Mouse (Mus musculus) spleen, postnatal 36 days (tissue): Measurements from ENCODE around the gene Epn1.

Source experiments
- DNase-seq, 2 experiments: peaks; one replicate each; pipeline ENCODE4 v3.0.0; 2022; ENCODE audit warnings: low spot score in 2 of 2, mixed read lengths in 1 of 2

Gene Epn1

GRCm38 (mm10) chr7:5080010-5080751 is at the start of gene Epn1:
Gene Epn1, plus strand, starts transcription at chr7:5080235.
- DNase-seq = peak; percentile 96

GRCm38 (mm10) chr7:5030554-5031275 is 49.3 kb upstream of the Epn1 start:
- no peak for DNase-seq

DNA sequence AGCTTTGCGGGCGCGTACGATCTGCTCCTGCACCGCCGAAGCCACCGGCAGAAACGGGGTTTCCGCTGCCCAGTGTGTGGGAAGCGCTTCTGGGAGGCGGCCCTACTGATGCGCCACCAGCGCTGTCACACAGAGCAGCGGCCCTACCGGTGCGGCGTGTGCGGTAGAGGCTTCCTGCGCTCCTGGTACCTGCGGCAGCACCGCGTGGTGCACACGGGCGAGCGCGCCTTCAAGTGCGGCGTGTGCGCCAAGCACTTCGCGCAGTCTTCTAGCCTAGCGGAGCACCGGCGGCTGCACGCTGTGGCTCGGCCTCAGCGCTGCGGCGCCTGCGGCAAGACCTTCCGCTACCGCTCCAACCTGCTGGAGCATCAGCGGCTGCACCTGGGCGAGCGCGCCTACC is 48.5 kb upstream of the Epn1 start:
- no peak for DNase-seq

GRCm38 (mm10) chr7:5033818-5034217 is 46.2 kb upstream of the Epn1 start, which contains the start of gene 4632433K11Rik:
Gene 4632433K11Rik, plus strand, starts transcription at chr7:5034118.
- no peak for DNase-seq

- no peak for DNase-seq
These were observed 44.4 kb upstream of the Epn1 start for GRCm38 (mm10) chr7:5035628-5036027.

DNA sequence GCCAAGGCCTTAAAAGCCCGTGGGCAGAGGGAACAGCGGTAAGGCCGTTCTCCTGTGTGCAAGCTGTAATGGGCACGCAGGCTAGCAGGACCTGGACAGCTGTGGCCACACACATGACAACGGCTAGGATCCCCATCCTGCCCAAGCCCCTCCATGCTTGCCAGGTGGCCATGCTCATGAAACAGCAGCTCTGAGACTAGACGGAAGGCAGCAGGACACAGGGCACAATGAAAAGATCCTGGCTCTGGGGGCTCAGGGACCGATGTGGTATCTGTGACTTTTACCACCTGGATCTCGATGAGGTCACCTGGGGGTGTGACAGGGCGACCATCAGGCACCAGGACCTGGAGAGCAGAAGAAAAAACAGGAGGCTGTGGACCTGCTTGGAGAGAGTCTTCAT is 43.9 kb upstream of the Epn1 start:
- DNase-seq = no peak

DNA sequence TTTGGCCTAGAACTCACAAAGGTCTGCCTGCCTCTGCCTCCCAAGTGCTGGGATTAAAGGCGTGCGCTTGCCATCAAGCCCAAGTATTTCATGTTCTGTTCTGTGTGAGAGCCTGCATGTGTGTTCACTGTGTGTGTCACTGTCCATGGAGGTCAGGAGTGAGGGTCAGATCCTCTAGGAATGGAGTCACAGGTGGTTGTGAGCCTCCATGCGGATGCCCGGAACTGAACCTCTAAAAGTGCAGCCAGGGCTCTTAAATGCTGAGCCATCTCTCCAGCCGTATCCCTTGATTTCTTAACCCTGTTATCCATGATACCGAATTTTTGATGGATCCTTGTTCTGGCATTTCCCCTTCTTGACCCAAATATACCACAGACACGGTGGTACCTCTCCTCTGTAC is 43.0 kb upstream of the Epn1 start:
- DNase-seq = no peak

GRCm38 (mm10) chr7:5037467-5037866 is 42.6 kb upstream of the Epn1 start:
- no peak for DNase-seq

DNA sequence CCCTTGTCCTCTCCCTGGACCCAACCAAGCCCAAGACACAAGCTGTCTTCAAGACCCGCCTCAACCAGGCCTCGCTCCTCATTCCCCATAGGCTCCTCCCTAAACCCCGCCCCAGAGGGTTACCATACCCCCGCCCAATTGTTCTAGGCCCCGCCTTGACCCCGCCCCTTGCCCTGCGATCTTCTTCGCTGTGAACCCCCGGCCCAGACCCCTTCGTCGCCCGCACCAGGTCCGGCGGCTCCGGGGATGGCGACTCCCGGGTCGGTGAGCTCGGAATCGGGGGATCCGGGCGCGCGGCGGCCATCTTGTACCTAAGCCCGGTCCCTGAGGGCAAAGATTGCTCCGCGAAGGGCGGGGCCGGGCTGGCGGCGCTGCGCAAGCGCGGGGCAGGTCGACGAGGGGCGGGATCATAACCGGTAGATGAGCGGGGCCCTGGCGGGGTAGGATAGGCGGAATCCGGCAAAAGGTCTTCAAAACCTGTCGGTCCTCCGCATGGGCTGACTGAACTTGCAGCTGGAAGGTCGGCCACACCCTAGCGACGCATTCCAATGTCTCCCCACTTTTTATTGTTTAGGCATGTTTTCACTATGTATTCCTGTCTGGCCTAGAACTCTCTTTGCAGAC is 41.8 kb upstream of the Epn1 start, which contains the start of gene Zfp784:
TSS of gene Zfp784 (minus strand) at position 338 of the 624 bp plus-strand sequence.
- peak; percentile 92 to 94 for DNase-seq

DNA sequence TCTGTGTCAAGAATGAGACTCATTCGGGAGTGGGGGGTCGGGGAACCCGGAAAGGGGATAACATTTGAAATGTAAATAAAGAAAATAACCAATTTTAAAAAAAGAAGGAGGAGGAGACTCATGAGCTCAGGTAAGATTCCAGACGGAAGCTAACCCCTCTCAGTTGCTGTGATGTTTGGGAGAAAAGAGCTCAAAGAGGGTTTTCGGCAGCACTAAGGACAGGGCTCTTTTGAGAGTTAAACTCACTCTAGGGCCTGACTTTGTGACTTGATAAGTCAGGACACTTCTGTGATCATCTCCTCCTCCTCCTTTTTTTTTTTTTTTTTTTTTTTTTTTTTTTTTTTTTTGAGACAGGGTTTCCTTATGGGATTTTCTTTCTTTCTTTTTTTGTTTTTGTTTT is 41.1 kb upstream of the Epn1 start:
- no peak for DNase-seq

- no peak for DNase-seq
These were observed 35.1 kb upstream of the Epn1 start for GRCm38 (mm10) chr7:5044981-5045380.

DNA sequence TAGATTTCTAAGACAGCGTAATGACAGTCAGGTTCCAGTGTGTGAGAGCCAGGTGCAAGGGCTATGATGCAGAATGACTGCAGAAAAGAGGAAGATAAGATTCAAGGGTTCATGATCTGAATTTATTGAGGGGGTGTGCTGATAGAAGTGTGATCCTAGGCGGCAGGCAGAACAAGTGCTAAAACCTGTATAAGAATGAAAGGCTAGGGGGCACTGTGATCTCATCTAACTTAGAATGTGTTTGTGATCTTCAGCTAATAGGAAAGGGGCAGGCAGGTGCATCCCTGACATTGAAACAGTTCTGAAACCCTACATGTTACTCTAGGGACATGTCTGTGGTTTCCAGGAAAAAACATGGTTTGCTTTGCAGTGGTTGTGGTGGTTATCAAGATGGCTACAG is 33.9 kb upstream of the Epn1 start:
- no peak for DNase-seq

DNA sequence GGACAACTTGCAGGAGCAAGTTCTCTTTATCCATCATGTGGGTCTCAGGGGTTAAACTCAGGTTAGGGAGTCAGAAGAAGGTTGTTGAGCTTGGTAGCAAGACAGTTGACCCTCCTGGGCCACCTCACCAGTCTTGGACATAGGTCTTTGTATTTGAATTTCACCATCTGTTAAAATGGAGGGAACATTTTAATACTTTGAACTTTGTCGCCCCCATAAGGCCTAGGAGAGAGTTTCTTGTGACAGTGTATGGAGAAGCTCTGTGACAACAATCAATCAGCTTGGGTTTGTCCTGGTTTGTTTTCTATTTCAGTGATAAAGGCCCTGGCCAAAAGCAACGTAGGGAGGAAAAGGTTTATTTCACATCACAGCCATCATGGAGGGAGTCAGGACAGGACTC is 32.7 kb upstream of the Epn1 start:
- peak; percentile 41 to 63 for DNase-seq

- peak; percentile 43 to 47 for DNase-seq
These were observed 28.5 kb upstream of the Epn1 start, which contains the start of gene Zfp580 for GRCm38 (mm10) chr7:5051193-5052192. Gene Zfp580, plus strand, starts transcription at chr7:5051538.

DNA sequence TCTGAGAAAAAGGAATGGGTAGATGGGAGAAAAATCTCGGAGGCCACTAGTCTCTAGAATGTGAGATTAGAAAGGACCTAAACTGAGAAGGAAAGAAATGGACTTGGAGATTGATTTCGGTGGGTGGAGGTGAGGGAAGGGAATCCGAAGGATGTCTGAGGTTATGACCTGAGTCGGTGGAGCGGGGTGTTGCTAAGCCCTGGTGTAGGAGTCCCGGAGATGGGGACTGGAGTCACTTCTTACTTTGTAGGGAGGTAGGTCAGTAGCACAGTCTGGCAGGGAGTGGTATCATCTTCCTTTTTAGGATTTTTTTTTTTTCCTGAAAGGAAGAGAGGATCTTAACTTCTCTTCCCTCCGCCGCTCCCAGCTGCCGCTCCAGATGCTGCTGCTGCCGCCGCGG is 27.6 kb upstream of the Epn1 start:
- no peak for DNase-seq

GRCm38 (mm10) chr7:5052931-5053343 is 27.1 kb upstream of the Epn1 start:
- DNase-seq = no peak

DNA sequence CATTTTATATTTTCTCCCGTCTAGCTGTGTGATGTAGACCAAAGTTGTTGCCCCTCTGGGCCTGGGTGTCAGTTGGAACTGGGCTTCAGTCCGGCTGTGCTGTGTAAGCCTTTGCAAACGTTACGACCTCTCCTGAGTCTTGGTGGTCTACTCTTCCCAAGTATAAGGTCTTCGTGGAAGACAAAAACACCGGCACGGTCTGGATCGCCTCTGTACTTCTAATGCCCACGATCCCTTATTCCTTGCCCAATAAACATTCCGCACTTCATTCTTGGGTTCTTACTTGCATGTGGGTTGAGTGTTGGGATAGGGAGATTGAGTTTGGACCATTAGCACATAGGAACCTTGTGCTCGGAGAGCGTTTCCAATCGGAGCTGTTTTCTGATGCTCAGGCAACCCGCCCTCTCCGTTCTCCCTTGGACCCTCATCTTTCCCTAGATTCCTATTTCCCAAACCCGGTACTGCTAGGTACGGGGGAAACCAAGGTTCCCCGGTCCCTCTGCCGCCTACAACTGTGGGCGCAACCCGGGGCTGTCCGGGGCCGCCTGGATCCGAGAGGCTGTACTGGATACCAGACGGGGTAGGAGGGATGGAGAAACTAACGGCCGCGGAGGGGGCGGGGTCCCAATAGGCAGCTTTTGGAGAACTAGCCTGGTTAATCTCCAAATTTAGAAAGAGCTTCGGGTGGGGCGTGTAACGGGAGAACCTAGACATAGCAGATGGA is 26.4 kb upstream of the Epn1 start:
- DNase-seq = no peak

GRCm38 (mm10) chr7:5056651-5057263 is 23.3 kb upstream of the Epn1 start:
- no peak for DNase-seq

DNA sequence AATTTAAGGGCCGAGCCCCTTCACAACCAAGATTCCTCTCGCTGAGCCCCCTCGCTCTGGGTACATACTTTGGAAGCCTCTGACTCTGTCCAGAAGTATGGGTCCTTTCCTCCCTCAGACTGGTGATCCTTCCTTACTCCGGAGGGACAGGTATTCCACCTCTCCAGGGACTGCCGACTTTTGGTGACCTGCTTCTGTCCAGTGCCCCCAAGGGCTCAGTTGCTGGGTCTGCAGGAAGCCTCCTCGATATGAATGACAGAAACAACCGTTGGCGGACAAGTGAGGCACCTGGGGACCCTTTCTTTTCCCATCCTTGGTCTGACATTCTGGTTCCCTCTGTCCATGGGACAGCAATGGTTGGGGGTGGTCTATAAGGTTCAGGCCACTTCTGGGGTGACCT is 22.7 kb upstream of the Epn1 start:
- no peak for DNase-seq

DNA sequence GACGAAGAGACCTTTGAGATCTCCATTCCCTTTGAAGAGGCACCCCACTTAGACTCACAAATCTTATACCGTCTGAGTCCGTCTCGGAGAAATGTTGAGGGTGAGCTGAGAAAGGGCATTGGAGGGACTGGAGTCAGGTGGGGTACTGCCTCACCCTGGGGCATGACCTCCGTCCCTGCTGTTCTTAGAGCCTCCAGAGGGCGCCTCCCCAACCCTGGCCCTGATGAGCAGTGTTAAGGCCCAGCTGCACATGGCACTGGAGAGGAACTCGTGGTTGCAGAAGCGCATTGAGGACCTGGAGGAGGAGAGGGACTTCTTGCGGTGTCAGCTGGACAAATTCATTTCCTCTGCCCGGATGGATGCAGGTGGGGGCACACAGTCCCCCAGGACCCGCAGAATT is 22.2 kb upstream of the Epn1 start:
- peak in 1 of 2 experiments; percentile 36 for DNase-seq
